Mouse (Mus musculus): ENCODE data around the gene Oser1. TPM values are rescaled to one million over a fixed set of nuclear protein-coding genes. Genes with fewer than 3 reads are reported as not detected.
A peak's percentile ranks its signal among the peaks of the same experiment; 100 is the strongest.

Oser1 gene
- polyA plus RNA-seq, 1 experiment from 2014 or later: 63.8 TPM

GRCm38 (mm10) chr2:163399222-163399621 lies 25.3 kb downstream of the Oser1 start:
- H3K4me2 ChIP-seq (ENCODE audit: low read depth, low read length): peak overlapping the region; percentile 10; the same call in 1 of the 2 replicates
- H3K27ac ChIP-seq (ENCODE audit: low read length): peak overlapping the region; percentile 33
- no peak for ATAC-seq (replicated peaks; ENCODE audit: extremely low read depth, insufficient read depth, low FRiP score)

DNA sequence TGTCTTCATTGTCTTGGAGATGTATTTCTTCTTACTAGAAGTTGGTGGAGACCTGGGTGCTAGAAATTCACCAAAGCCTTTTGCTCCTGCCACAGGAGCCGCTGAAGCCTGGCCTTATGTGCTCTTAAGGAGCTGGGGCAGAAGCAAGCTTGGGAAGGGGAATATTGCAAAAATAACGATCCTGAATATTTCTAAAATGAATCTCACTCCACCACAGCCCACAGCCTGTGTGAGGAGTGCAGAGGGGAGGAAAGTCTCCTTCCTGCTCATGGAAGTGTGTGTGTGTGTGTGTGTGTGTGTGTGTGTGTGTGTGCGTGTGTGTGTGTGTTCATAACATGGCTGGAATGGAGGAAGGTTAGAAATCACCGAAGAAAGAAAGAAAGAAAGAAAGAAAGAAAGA lies 25.7 kb downstream of the Oser1 start:
- Histone ChIP-seq H3K9me3 (replicated peaks; ENCODE audit: control insufficient read depth, low read length) (no peaks in the 10 kb centered on the region), H3K4me1 (ENCODE audit: control insufficient read depth, insufficient read depth, low read length) (peaks cover 13% of the 10 kb centered on the region), H3K4me3 (ENCODE audit: low read length) (peak overlapping the region; percentile 67), H3K27me3 (ENCODE audit: control insufficient read depth, insufficient read depth, low read length) (no peaks in the 10 kb centered on the region), H3K27ac (ENCODE audit: low read length) (peak overlapping the region; percentile 93), H3K36me3 (ENCODE audit: control insufficient read depth, insufficient read depth) (no peaks in the 10 kb centered on the region), H3K4me2 (ENCODE audit: low read depth, low read length) (peak overlapping the region; percentile 74), H3K9ac (ENCODE audit: low read length) (peak overlapping the region; percentile 59)
- WGBS: 58% methylated on average over 4 of the region's 4 CpGs
- ATAC-seq (replicated peaks; ENCODE audit: extremely low read depth, insufficient read depth, low FRiP score): no peak

More at GRCm38 (mm10) chr2:163399222-163399621, 25.3 kb downstream of the Oser1 start:
- peaks cover 13% of the 10 kb centered on the region for H3K4me1 ChIP-seq (ENCODE audit: control insufficient read depth, insufficient read depth, low read length)
- H3K4me3 ChIP-seq (ENCODE audit: low read length): no peak overlapping the region
- no peaks in the 10 kb centered on the region for H3K36me3 ChIP-seq (ENCODE audit: control insufficient read depth, insufficient read depth)
- 29% methylated on average over 8 of the region's 8 CpGs for WGBS
- peak overlapping the region; percentile 14; the same call in 1 of the 2 replicates for H3K9ac ChIP-seq (ENCODE audit: low read length)
- no peaks in the 10 kb centered on the region for H3K9me3 ChIP-seq (replicated peaks; ENCODE audit: control insufficient read depth, low read length)
- H3K27me3 ChIP-seq (ENCODE audit: control insufficient read depth, insufficient read depth, low read length): no peaks in the 10 kb centered on the region

DNA sequence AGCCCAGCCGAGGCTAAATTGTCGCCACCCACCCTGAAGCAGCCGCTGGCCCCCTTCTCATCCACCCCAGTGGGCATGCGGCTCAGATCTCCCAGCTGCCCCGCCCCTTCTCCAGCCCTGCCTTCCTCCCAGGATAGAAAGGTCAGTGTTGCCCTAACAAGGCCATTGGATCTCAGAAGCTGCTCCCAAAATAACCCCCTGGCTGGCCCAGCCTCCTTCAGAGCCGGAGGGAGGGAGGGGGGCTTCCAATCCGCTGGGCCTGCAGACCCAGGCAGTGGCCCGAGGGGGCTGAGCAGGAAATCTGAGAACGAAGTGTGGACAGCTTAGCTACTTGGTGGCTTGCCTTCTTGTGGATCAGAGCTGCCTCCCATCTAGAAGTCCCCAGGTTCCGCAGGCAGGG lies 26.6 kb downstream of the Oser1 start, which contains the start of gene Jph2:
Gene Jph2 (minus strand): TSS at position 89 of the 400 bp plus-strand sequence.
- Histone ChIP-seq H3K27me3 (ENCODE audit: control insufficient read depth, insufficient read depth, low read length) (no peaks in the 10 kb centered on the region), H3K9ac (ENCODE audit: low read length) (peak within 1 kb of the TSS; percentile 86), H3K4me2 (ENCODE audit: low read depth, low read length) (peak within 1 kb of the TSS; percentile 74), H3K9me3 (replicated peaks; ENCODE audit: control insufficient read depth, low read length) (no peaks in the 10 kb centered on the region), H3K4me3 (ENCODE audit: low read length) (peak within 1 kb of the TSS; percentile 67), H3K27ac (ENCODE audit: low read length) (peak within 1 kb of the TSS; percentile 93), H3K4me1 (ENCODE audit: control insufficient read depth, insufficient read depth, low read length) (peaks cover 13% of the 10 kb centered on the region), H3K36me3 (ENCODE audit: control insufficient read depth, insufficient read depth) (no peaks in the 10 kb centered on the region)
- peak; percentile 90 for ATAC-seq (replicated peaks; ENCODE audit: extremely low read depth, insufficient read depth, low FRiP score)
- 9% methylated on average over 10 of the region's 10 CpGs for WGBS

GRCm38 (mm10) chr2:163397071-163397470 lies 27.4 kb downstream of the Oser1 start:
- peak overlapping the region; percentile 93 for H3K27ac ChIP-seq (ENCODE audit: low read length)
- peaks cover 15% of the 10 kb centered on the region for H3K4me1 ChIP-seq (ENCODE audit: control insufficient read depth, insufficient read depth, low read length)
- H3K4me3 ChIP-seq (ENCODE audit: low read length): peak overlapping the region; percentile 67
- H3K27me3 ChIP-seq (ENCODE audit: control insufficient read depth, insufficient read depth, low read length): no peaks in the 10 kb centered on the region
- H3K4me2 ChIP-seq (ENCODE audit: low read depth, low read length): peak overlapping the region; percentile 74
- no peak for ATAC-seq (replicated peaks; ENCODE audit: extremely low read depth, insufficient read depth, low FRiP score)
- no peaks in the 10 kb centered on the region for H3K36me3 ChIP-seq (ENCODE audit: control insufficient read depth, insufficient read depth)
- peak overlapping the region; percentile 86 for H3K9ac ChIP-seq (ENCODE audit: low read length)
- 54% methylated on average over 19 of the region's 19 CpGs for WGBS
- H3K9me3 ChIP-seq (replicated peaks; ENCODE audit: control insufficient read depth, low read length): no peaks in the 10 kb centered on the region

DNA sequence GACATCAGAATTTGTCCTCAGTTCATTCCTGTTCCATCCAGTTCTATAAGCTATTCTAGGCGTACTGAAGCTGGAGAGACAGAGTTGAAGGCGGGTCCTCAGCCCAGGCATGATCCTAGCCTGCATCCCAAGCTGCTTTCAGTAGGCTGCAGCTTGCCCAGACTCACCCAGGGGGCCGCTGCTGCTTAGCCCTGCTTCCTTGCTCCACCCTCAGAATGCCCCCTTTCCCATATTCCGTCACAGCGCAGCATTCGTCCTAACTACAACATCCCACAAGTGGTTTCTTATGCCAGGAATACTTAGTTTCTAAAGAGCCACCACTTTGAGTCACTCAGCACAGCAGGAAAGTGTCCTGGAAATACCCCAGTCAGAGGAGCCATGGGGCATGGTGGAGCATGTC lies 29.5 kb downstream of the Oser1 start:
- H3K9ac ChIP-seq (ENCODE audit: low read length): peak overlapping the region; percentile 86
- peak overlapping the region; percentile 98 for H3K27ac ChIP-seq (ENCODE audit: low read length)
- H3K4me3 ChIP-seq (ENCODE audit: low read length): peak overlapping the region; percentile 67
- ATAC-seq (replicated peaks; ENCODE audit: extremely low read depth, insufficient read depth, low FRiP score): no peak
- H3K9me3 ChIP-seq (replicated peaks; ENCODE audit: control insufficient read depth, low read length): no peaks in the 10 kb centered on the region
- no peaks in the 10 kb centered on the region for H3K36me3 ChIP-seq (ENCODE audit: control insufficient read depth, insufficient read depth)
- peaks cover 31% of the 10 kb centered on the region for H3K4me1 ChIP-seq (ENCODE audit: control insufficient read depth, insufficient read depth, low read length)
- peak overlapping the region; percentile 74 for H3K4me2 ChIP-seq (ENCODE audit: low read depth, low read length)
- no peaks in the 10 kb centered on the region for H3K27me3 ChIP-seq (ENCODE audit: control insufficient read depth, insufficient read depth, low read length)
- 41% methylated on average over 6 of the region's 6 CpGs for WGBS

DNA sequence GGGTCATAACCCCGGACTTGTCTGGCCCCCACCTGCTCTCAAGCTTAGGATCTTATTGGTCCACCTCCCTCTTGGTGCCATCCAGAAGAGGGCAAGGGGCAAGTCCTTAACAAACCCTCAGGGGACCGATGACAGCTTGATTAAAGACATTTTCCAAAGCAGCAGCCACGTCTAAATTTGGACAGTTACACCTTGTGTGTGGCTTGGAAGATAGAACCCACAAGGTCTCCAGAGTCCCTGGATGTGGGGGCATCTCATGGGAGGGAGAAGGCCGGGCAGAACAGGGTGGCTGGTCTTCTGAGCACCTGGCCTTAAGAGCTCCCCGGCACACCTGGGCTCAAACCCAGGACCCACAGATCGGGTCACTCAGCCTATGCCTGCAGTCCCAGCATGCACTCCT lies 30.5 kb downstream of the Oser1 start:
- Histone ChIP-seq H3K27me3 (ENCODE audit: control insufficient read depth, insufficient read depth, low read length) (no peaks in the 10 kb centered on the region), H3K9ac (ENCODE audit: low read length) (peak overlapping the region; percentile 86), H3K9me3 (replicated peaks; ENCODE audit: control insufficient read depth, low read length) (no peaks in the 10 kb centered on the region; the same call in 1 of the 2 replicates), H3K36me3 (ENCODE audit: control insufficient read depth, insufficient read depth) (peaks cover 5% of the 10 kb centered on the region), H3K4me2 (ENCODE audit: low read depth, low read length) (peak overlapping the region; percentile 74), H3K27ac (ENCODE audit: low read length) (peak overlapping the region; percentile 98), H3K4me1 (ENCODE audit: control insufficient read depth, insufficient read depth, low read length) (peaks cover 23% of the 10 kb centered on the region), H3K4me3 (ENCODE audit: low read length) (peak overlapping the region; percentile 67)
- ATAC-seq (replicated peaks; ENCODE audit: extremely low read depth, insufficient read depth, low FRiP score): no peak
- 34% methylated on average over 6 of the region's 6 CpGs for whole genome bisulfite sequencing

DNA sequence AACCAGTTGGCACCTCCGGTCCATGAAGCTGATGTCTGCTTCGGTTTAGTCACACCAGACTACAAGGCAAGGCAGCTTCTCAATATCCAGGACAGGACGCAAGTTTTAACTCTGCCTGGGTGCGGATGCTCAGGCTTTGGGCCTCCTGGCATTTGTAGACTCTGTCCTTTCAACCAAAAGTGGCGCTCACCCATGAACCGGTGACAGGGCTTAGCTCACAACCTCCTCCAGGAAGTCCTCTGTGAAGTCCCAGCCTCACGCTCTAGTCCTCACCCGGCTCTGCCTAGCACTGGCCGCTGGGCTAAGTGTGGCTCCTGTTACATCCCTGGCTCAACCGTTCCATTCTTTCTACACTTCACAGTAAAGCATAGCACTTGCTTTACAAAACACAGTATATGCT lies 31.3 kb downstream of the Oser1 start:
- Histone ChIP-seq H3K4me1 (ENCODE audit: control insufficient read depth, insufficient read depth, low read length) (peaks cover 18% of the 10 kb centered on the region), H3K4me2 (ENCODE audit: low read depth, low read length) (peak overlapping the region; percentile 74), H3K36me3 (ENCODE audit: control insufficient read depth, insufficient read depth) (peaks cover 12% of the 10 kb centered on the region), H3K9ac (ENCODE audit: low read length) (peak overlapping the region; percentile 86), H3K27ac (ENCODE audit: low read length) (peak overlapping the region; percentile 98), H3K9me3 (replicated peaks; ENCODE audit: control insufficient read depth, low read length) (no peaks in the 10 kb centered on the region; the same call in 1 of the 2 replicates), H3K27me3 (ENCODE audit: control insufficient read depth, insufficient read depth, low read length) (no peaks in the 10 kb centered on the region), H3K4me3 (ENCODE audit: low read length) (peak overlapping the region; percentile 67)
- 48% methylated on average over 10 of the region's 10 CpGs for WGBS
- ATAC-seq (replicated peaks; ENCODE audit: extremely low read depth, insufficient read depth, low FRiP score): no peak

- Histone ChIP-seq H3K27me3 (ENCODE audit: control insufficient read depth, insufficient read depth, low read length) (no peaks in the 10 kb centered on the region), H3K4me2 (ENCODE audit: low read depth, low read length) (peak overlapping the region; percentile 74), H3K4me3 (ENCODE audit: low read length) (peak overlapping the region; percentile 44), H3K27ac (ENCODE audit: low read length) (peak overlapping the region; percentile 98), H3K9me3 (replicated peaks; ENCODE audit: control insufficient read depth, low read length) (no peaks in the 10 kb centered on the region; the same call in 1 of the 2 replicates), H3K4me1 (ENCODE audit: control insufficient read depth, insufficient read depth, low read length) (peaks cover 24% of the 10 kb centered on the region), H3K36me3 (ENCODE audit: control insufficient read depth, insufficient read depth) (peaks cover 12% of the 10 kb centered on the region), H3K9ac (ENCODE audit: low read length) (peak overlapping the region; percentile 77)
- peak; percentile 90 for ATAC-seq (replicated peaks; ENCODE audit: extremely low read depth, insufficient read depth, low FRiP score)
- WGBS: 21% methylated on average over 6 of the region's 6 CpGs
Measured at GRCm38 (mm10) chr2:163392436-163392835, 32.1 kb downstream of the Oser1 start.

- peak overlapping the region; percentile 39 for H3K4me2 ChIP-seq (ENCODE audit: low read depth, low read length)
Measured at GRCm38 (mm10) chr2:163386423-163387190, 37.9 kb downstream of the Oser1 start.

More at GRCm38 (mm10) chr2:163386423-163387190, 37.9 kb downstream of the Oser1 start:
- peak overlapping the region; percentile 72 for H3K27ac ChIP-seq (ENCODE audit: low read length)
- peaks cover 18% of the 10 kb centered on the region for H3K36me3 ChIP-seq (ENCODE audit: control insufficient read depth, insufficient read depth)
- no peaks in the 10 kb centered on the region; the same call in 1 of the 2 replicates for H3K9me3 ChIP-seq (replicated peaks; ENCODE audit: control insufficient read depth, low read length)
- 36% methylated on average over 15 of the region's 15 CpGs for WGBS
- no peaks in the 10 kb centered on the region for H3K27me3 ChIP-seq (ENCODE audit: control insufficient read depth, insufficient read depth, low read length)
- ATAC-seq (replicated peaks; ENCODE audit: extremely low read depth, insufficient read depth, low FRiP score): peak; percentile 65
- H3K9ac ChIP-seq (ENCODE audit: low read length): peak overlapping the region; percentile 47
- H3K4me3 ChIP-seq (ENCODE audit: low read length): no peak overlapping the region
- peaks cover 71% of the 10 kb centered on the region for H3K4me1 ChIP-seq (ENCODE audit: control insufficient read depth, insufficient read depth, low read length)
